Mouse (Mus musculus) adrenal gland, adult 8-10 months (tissue): ENCODE data around the gene Dcaf8. TPM values are rescaled to one million over a fixed set of nuclear protein-coding genes. Genes with fewer than 3 reads are reported as not detected.

Experiments used
- DNase-seq: peaks from one replicate; pipeline ENCODE4 v3.0.0; 2022
- total RNA-seq, 4 experiments: library from RNA; stranded (reverse); gene quantifications; 2 replicates each; pipeline ENCODE4 v1.2.4; 2022

The Dcaf8 gene
- 100 to 1,000 TPM; 141 to 189 (median 156) TPM for total RNA-seq

DNA sequence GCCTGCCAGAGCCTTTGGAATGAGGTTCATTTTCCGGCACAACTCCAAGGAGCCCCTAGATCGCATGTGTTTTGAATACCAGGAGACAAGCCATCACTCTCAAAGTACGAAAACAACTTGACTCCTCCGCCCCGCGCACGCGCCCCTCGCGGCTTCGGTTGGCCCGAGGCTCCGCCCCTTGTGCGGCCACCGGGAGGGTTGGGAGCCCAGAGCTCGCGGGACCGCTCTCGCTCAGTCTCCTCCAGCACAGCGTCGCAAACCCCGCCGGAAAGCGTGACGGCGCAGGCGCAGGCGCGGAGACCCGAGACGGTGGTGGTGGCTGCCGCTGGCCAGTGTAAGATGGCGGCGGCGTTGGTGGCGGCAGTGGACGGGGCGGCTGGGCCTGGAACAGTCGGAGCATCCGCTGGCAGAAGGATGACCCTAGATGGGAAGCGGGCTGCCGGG is at the start of gene Dcaf8:
Gene Dcaf8, plus strand, starts transcription at position 250 of the 444 bp plus-strand sequence.
- DNase-seq = peak; percentile 97

DNA sequence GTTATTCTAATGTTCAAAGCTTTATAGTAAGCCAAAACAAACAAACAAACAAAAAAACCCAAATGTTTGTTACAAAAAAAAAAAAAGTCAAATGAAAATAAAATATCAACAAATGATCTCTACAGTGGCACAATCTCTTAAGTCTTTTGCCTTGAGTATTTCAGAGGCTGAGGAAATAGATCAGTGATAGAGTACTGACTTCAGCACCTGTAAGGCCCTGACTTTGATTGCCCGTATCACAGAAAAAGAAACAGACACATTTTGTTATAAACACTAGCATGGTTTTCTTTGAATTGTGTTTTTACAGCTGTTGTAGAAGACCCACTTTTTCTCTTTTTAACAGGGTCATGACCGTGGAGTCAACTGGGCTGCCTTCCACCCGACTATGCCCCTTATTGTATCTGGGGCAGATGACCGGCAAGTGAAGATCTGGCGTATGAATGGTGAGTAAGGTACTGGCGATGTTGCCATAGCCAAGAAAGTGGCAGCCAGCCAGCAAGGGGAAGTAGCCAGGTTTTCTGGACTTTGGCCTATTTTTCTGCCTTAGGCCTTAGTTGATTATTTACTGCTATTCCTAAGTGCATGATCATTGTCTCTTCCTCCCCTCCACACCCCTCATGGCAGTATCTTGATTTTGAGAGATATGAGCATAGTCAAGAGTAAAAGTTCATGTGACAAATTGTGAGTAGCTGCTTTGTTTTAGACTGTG is 48.4 kb upstream of the Dcaf8 start:
- DNase-seq = no peak

DNA sequence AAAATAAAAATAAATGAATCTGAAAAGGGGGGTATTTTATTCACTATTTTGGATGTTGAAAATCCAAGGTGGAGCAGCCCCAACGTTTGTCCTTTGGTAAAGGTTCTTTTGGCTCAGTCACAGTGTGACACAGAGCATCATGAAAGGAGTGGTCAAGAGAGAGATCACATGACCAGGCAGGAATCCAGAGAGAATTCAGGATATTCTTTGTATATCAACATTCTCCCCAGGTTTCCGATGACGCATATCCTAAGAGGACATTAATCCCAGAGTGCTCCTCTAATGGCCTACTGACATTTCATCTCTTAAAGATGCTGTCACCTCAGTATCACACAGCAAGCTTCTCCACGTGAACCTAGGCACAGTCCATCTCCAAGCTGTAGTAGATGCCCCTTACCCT is 44.3 kb upstream of the Dcaf8 start:
- no peak for DNase-seq

DNA sequence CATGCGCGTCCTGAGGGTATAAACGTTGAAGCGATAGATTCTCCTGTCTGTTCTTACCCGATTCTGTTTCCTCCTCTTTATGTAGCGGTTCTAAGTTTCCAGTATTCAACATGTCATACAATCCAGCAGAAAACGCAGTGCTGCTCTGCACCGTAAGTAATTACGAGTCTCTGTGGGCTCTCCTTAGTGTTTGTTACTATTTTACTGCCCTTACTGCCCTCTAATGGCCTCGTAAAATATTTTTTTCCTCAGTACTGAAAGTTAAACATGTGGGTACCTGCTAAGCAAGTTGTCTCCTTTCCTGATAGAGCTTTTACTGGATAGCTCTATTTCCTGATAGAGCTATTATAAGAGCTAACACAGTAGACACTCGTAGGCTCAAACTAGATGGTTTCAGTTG is 42.8 kb upstream of the Dcaf8 start:
- DNase-seq = no peak

DNA sequence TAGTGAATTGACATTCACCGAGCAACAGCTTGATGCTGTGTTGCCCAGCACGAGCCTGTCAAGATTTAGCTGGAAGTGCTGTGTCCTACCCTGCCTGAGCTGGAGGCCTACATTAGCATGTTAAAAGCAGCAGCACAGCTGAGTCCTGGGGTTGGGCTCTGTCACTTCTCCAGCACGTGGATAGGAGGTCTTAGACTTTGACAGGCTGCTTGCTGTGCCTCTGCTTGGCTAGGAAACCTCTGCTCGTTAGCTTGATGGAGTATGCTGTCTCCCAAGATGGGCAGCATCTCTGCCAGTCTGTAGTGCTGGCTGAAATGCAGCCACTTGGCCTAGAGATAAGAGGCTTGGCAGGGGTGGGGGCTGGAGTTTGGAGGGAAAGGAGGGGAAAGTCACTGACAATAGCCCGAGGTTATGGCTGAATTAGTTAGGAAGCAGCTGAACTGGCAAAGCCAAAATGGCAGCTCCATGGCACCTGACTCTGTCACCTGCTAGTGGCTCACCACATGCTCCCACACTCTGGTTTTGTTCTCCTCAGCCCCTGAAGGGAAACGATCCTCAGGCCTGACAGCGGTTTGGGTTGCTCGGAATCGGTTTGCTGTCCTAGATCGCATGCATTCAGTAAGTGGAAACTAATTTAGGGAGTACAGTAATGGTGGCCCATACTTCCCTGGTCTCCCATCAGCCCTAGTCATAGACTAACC is 40.0 kb upstream of the Dcaf8 start:
- no peak for DNase-seq

DNA sequence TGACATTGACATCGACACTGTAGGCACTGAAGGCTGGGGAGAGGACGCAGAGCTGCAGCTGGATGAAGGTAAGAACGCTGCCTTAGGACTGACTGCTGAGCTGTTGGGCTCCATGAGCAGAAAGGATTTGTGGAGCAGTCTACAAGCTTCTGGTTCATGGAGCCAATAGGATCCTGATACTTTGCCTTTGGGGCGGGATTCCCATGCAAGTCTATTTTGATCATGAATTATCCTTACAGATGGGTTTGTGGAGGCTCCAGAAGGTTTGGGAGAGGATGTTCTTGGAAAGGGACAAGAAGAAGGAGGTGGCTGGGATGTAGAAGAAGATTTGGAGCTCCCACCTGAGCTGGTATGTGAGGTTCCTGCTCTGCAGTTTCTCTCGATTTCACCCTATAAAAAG is 30.9 kb upstream of the Dcaf8 start:
- no peak for DNase-seq

DNA sequence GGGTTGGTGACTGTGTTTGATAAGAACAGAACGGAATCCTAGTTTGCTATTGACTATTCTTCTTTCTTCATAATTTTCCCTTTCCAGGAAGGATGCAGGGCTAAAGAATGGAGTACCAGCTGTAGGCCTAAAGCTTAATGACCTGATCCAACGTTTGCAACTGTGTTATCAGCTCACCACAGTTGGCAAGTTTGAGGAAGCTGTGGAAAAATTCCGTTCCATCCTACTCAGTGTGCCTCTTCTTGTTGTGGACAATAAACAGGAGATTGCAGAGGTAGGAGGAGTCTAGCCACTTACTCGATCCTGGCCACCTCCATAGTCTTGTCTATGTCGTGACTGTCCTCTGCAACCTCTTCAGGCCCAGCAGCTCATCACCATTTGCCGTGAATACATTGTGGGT is 28.8 kb upstream of the Dcaf8 start:
- DNase-seq = no peak

DNA sequence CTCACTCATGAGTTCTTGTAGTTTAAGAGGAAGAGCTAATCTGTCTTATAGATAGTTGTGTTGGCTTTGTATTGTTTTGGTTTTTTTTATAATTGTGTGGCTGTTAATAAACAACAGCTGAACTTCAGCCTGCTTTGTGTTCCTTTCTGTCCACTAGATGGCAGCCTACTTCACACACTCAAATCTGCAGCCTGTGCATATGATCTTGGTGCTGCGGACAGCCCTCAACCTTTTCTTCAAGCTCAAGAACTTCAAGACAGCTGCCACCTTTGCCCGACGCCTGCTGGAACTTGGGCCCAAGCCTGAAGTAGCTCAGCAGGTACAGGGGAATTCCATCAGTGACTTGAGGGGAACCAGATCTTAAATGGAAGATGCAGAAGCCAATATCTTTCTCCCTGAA is 28.2 kb upstream of the Dcaf8 start:
- peak; percentile 37 for DNase-seq

DNA sequence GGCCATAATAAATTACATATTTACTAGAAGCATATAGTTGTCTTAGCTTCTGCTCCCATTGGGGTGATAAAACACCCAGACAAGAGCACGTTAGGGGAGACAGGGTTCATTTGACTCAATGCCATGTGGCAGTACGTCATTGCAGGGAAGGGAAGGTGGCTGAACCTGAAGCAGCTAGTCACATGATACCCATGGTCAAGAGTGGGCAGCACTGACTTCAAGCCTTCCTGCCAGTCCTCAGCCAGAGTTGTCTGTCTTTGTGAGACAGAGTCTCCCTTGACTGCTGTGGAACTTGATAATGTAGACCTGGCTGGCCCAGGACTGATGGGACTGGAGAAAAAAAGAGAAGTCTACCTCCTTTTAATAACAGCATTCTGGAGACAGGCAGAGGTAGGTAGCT is 25.2 kb upstream of the Dcaf8 start:
- DNase-seq = no peak

DNA sequence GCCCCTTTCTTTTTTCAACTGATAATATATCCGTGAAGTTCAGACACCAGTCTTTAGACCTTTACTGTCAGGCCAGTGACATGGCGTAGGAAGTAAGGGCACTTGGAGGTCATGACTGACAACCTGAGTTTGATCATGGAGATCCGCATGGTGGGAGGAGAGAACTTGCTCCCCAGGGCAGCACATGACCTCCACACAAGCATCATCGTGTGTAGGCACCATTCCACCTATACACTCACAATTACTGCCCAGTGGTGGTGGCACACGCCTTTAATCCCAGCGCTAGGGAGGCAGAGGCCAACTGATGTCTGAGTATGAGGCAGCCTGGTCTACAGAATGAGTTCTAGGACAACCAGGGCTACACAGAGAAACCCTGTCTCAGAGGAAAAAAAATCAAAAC is 23.3 kb upstream of the Dcaf8 start:
- no peak for DNase-seq

DNA sequence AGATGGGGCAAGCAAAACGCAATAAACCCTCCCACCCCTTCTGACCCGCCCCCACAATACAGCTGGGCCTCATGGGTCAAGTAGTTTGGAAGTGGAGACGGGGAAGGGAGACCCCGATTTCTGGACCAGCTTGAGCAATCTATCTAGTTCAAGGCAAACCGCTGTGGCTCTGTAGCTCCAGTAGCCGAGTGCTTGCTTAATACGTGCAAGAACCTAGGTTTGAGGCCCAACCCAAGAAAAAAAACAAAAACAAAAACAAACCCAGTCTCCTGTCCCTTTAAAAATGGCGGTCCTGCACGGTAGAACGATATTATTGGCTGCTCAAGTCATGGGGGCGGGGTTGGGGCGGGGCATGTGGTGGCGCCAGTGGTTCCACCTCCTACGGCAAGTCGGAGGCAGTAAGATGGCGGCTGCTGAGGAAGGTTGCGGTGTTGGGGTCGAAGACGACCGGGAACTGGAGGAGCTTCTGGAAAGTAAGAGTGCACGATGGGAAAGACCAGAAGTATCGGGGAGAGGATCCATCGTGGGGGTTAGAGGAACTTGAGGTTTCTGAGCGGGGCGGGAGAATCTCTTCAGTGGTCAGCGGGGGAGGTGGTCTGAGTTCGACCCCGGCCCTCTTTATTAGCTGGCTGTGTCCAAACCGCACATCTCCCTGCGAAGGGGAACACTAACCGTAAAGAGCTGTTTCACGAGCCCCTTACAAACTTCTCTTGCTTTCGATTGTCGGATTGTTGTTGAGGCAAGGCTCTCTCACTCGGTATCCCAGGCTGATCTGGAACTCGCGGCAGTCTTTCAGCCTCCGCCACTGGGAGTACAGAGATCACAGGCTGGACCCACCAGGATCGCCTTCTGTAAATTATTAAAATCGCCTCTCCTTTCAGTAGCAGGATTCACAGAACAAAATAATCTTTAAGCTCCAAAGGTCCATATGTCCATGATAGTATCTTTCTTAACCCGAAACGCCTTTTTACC is 21.2 kb upstream of the Dcaf8 start, which contains the start of gene Pex19:
Gene Pex19, plus strand, starts transcription at position 380 of the 972 bp plus-strand sequence.
- DNase-seq = peak; percentile 52

DNA sequence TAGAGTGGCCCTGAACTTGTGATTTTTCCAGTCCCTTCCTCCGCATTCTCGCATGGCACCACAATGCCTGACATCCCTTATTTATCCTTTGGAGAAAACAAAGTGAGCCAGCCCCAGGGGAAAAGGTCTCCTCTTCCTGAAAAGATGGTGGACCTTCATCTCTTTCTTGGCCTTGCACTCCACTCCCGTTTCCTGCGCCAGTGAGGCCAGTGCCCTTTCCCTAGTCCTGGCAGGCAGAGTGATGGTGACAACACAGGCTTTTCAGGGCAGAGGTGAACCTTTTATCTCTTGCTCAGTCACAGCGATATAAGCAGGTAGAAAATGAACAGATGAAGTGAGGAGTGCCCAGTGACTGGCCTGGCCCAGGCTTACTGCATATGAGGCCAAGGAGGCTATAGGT is 20.4 kb upstream of the Dcaf8 start:
- peak; percentile 38 for DNase-seq

DNA sequence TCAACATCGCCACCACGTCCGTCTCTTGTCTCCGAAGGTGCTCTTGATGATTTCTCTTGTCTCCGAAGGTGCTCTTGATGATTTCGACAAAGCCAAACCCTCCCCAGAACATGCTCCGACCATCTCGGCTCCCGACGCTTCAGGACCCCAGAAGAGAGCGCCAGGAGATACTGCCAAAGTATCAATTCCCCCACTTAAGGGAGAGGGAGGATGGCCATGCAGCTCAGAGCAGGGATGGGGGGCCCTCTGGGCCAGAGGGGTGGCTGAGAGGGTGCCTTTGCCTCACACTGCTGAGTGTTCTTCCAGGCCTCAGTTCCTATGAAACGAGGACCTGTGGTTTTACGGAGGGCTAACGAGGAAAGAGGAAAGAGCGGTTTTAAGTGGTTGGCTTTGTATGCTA is 19.3 kb upstream of the Dcaf8 start:
- DNase-seq = no peak

DNA sequence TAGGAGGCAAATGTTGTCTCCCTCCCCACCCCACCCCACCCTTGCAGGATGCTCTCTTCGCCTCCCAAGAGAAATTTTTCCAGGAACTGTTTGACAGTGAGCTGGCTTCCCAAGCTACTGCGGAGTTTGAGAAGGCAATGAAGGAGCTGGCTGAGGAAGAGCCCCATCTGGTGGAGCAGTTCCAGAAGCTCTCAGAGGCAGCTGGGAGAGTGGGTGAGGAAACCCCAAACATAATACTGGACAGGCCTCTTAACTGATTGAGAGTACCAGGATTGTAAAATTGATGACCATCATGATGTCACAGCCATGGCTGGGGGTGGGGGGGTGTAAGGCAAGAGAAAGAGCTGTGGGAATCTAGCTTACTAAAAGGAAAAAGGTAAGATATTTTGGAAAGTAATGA is 18.8 kb upstream of the Dcaf8 start:
- no peak for DNase-seq

DNA sequence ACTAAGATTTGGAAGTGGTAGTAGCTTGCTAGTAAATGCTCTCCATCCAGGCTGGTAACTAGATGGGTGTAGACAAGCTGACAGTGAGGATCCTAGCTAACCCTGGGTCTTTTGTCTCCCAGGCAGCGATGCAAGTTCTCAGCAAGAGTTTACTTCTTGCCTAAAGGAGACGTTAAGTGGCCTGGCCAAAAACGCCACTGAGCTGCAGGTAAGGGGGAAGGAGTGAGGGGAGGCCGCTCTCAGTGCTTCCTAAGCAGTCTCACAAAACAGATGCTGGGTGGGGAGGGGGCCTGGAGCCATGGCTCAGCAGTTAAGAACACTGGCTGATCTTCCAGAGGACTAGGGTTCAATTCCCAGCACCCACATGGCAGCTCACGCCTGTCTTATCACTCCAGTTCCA is 18.1 kb upstream of the Dcaf8 start:
- no peak for DNase-seq

DNA sequence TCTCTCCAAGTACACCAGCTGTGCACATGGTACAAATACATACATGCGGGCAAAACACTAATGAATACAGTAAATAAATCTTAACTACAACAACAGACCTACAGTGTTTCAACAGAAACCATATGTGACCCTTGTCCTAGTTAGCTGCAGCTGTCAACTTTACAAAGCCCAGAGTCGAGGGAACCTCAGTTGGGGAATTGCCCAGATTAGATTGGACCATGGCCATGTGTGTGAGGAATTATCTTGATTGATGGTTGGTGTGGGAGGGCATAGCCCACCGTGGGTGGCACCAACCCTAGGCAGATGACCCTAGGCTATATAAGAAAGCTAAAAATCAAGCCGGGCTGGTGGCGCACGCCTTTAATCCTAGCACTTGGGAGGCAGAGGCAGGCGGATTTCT is 15.6 kb upstream of the Dcaf8 start:
- DNase-seq = no peak

DNA sequence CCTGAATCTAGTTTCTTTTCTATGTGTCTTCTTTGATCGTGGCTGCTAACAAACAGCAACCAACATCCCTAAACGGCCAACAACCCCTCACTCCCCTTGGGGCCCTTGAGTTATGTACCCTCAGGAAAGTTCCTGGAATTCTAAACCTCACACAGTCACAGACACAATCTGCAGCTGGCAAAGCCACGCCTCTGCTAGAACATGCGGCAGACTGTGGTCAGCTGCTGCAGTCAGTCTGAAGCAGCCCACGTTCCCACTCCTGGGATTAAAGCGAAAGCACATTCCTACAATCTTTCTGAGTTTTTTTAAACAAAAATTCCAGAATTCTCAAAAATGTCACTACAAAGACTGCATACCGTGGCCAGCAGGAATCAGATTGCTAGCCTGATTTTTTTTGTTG is 14.3 kb upstream of the Dcaf8 start:
- DNase-seq = no peak

DNA sequence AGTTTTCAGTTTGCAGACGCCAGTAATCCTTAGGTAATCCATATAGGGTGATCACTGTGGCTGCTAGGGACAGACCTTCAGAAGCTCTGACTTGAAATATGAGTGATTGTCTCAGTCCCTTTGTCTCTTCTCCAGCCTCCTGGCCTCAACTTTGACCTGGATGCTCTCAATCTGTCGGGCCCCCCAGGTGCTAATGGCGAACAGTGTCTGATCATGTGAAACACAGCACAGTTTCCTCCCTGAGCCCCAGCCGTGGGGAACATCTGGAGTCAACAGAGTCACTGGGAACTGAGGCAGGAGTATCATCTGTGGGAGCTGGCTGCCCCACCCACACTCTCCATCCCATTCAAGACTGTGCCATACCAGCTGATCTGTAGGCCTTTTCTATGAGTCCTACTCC is 13.8 kb upstream of the Dcaf8 start:
- DNase-seq = no peak

DNA sequence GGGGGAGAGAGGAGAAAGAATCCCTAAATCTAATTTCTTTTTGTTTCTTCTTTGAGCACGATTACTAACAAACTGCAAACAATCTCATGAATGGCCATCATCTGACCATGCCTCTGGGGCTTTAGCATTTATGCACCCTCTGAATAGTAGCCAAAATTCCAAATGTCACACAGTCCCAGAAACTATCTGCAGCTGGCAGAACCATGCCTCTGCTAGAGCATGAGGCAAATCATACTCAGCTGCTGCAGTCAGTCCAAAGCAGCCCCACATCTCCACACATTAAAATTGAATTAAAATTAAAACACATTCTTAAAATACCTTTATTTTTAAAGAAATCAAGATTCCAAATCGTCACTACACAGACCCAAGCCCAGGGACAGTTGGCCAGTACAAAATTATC is 7.7 kb upstream of the Dcaf8 start:
- no peak for DNase-seq

DNA sequence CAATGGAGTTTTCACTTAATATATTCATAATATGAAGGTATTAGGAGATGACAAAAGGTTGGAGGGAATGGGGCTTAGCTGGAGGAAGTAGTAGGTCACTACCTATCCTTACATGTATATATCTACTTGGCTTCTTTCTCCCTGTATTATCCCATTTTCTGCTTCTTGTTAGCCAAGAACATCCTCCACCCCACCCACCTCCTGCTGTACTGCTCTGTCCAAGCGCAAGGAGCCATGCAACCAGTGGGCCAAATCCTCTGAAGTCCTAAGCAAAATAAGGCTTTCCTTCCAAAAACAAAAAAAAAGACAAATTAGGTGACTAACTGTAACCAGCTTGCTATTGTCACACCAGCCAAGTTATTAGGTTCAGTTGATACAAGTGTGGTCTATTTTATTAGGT is 7.1 kb upstream of the Dcaf8 start:
- no peak for DNase-seq

DNA sequence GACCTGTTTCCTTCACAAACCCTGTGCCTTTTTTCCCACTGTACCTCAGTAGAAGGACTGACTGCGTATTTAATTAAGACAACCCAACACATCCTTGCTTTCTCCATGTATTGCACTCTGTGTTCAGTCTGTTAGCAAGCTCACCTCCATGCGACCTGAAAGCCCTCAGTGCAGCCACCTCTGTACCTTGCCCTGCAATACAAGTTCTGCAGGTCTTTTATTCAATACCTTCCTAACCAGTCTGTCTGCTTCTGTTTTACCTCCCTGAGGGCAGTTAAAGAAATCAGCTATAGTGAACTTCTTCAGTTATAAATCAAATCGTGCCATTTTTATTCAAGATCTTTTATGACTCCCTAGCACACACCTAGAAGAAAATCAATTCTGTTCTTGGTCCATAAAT is 6.4 kb upstream of the Dcaf8 start:
- DNase-seq = no peak

DNA sequence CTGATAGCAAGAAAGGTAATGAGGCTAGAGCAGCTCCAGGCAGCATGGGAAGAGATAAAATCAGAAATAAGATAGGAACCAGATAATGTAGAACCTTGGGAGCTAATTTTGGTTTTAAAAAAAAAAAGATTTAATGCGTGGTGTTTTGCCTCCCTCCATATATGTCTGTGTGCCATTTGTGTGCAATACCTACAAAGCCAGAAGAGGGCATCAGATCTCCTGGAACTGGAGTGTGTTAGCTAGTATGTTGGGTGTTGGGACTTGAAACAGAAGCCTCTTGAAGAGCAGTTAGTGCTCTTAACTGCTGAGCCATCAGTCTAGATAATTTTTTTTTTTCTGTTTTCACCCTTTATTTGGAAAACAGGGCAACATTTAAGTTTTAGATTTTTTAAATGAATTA is 4.3 kb upstream of the Dcaf8 start:
- no peak for DNase-seq
